Mouse (Mus musculus) gastrocnemius, postnatal 14 days (tissue): Measurements from ENCODE around the gene Retreg1. TPM values are rescaled to one million over a fixed set of nuclear protein-coding genes. Genes with fewer than 3 reads are reported as not detected.

ENCODE experiments used
- DNase-seq: peaks from one replicate; pipeline ENCODE4 v3.0.0; 2021; ENCODE audit warnings: mixed read lengths
- intact Hi-C: fragments of 180-260 bp; cut with DNase I; formaldehyde crosslinking; loops from one replicate; pipeline ENCODE4 v1.15.1; 2025; ENCODE audit warnings: low total_unique reads
- total RNA-seq, 2 experiments: library from RNA; stranded (reverse); gene quantifications; 2 replicates each; pipeline ENCODE4 v1.2.3; 2021

Retreg1 gene
- total RNA-seq, 2 experiments from 2014 or later: 90.8 to 157 TPM

GRCm38 (mm10) chr15:25821981-25822380, 21.0 kb upstream of the Retreg1 start:
- intact Hi-C loops: no loop called here
- DNase-seq: no peak

DNA sequence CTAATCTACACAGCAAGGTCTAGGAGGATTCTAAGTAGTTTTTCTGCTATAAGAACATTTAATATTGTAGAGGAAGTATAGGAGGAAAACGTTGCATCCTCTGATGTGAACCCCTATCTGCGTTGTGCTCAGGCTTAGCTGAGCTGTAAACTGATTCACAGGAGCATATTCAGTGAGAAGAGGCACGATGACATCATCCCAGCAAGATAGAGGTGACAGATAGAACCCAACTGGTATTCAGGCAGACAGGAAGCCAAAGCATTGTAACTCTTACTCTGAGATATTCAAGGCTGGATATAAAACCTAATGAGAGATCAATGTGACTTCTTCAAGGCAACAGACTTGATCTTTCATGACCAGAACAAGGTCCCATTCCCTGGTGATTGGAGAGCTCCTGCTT, 20.3 kb upstream of the Retreg1 start:
- intact Hi-C loops: no loop called here

DNA sequence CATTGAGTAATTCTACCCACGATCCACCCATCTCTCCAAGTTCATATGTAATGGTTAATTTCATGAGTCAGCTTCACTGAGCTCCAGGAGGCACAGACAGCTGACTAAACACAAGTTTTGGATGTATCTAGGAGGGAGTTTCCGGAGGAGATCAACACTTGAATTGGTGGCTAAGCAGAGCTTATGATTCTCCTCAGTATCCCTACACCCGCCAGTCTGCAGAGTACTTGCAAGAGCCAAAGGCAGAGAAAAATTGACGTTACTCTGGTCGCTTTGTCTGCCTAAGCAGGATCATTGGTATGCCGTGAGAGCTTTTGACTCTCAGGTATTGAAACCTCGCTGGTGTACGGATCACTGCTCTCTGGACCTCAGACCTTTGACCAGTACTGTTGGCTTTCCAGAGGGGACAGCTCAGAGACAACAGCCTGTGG, 16.4 kb upstream of the Retreg1 start:
- DNase-seq: no peak
- intact Hi-C loops: no loop called here

More for the DNA sequence above, 20.3 kb upstream of the Retreg1 start:
- no peak for DNase-seq

DNA sequence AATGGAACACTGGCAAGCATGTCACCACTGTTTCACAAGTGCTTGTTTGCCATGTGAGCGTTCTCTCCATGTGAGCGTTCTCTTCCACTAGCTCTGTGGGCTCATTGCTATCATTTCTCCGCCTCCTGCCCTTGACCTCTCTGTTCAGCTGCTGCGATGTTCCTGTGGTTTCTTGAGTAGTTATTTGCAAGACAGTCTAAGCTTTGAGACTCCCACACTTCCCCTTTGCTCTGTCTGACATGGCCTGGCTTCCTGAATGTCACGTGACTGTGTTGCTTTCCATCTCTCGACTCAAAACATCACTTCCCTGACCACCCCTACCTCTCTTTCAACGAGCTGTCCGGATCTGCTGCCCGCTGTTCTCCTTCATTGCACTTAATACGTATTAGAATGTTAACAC, 14.5 kb upstream of the Retreg1 start:
- no peak for DNase-seq
- intact Hi-C loops: no loop called here

DNA sequence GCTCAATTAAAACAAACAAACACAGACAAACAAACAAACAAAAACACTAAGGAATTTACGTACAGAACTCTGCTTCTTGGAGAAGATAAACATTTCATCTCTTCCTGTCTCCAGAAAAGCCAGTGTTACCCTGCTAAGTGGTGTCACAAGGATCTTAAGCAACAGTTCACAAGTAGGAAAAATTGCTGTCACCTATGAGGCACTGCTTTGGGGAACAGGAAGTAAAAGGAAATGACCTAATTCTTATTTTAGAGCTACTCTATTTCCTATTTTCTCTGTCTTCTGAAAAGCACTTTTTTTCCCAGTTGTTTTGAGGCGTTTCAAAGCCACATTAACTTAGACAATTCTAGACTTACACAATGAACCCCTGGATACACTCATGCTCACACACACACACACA, 12.6 kb upstream of the Retreg1 start:
- no peak for DNase-seq
- intact Hi-C loops: no loop called here

GRCm38 (mm10) chr15:25834282-25834681, 8.7 kb upstream of the Retreg1 start:
- intact Hi-C loops: no loop called here
- no peak for DNase-seq

GRCm38 (mm10) chr15:25834920-25835674, 7.9 kb upstream of the Retreg1 start:
- intact Hi-C loops: no loop called here
- DNase-seq: no peak

DNA sequence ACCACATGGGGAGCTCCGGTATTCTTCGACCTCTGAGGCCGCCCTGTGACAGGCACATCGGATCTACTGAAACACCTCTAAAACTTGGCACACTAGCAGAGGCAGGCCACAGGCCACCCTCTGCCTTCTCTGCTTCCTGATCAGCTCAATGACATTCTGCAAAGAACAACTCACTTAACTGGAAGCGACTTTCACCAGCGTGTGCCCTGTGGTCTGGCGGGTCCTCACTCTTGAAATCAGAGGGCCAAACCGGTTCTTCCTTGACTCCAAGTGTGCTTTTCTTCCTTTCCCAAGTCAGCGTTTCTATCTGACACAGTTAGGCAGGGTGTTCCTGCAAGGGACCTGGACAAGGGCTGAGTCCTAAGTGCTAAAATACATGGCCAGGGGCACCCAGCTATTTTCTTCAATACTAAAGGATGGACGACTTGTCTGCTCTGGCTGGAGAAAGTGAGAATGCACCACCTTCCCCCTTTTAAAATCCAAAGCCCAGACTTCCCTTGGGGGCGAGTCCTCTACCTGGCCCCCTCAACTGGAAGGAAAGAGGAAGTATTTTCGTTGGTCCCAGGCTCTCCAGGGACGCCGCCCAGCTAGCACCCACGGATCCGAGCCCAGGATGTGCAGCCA, 406 bp upstream of the Retreg1 start:
- no peak for DNase-seq
- intact Hi-C loops: no loop called here

DNA sequence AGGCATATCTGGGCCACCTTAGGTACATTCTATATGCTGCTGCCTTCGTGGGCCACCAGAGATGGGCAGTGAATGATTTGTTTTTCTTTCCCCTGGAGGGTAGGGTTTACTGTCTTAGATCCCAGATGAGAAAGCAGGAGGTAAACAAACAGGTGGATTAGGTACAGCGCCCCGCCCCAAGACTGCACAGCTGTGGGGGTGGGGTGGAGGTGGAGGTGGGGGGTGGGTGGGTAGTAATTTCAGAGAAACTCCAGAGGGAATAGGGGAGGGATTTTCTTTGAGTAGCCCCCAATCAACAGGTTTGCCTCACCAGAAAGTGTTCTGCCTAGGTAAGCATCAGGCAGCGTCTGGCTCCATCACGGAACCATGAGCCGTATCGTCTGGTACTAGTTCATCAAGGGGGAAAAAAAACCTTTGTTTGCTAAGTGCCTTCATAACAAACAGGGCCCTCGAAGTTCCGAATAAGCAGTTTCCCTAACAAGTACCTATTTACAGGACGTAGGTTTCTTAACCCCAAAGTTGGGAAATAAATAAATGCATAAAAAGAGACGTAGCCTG, 1.1 kb downstream of the Retreg1 start:
- intact Hi-C loops: no loop called here
- no peak for DNase-seq

DNA sequence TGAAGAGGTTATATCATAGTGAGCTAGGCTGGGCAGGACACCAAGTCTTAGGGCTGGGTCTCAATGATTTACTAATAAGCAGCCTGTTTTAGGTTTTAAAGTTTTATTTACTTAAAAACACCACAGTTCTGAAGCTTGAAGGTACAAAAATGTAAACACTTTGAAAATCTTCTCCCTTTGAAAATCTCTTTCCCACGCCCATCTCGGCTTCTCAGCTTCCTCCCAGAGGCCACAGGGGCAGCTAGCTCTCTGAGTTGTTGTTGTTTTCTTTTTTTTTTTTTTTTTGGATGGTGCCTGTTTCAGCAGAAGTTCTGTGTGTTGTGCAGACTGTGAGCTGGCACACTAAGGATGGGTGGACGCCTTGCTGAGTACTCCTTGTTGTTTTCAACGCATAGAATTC, 1.8 kb downstream of the Retreg1 start:
- intact Hi-C loops: no loop called here

DNA sequence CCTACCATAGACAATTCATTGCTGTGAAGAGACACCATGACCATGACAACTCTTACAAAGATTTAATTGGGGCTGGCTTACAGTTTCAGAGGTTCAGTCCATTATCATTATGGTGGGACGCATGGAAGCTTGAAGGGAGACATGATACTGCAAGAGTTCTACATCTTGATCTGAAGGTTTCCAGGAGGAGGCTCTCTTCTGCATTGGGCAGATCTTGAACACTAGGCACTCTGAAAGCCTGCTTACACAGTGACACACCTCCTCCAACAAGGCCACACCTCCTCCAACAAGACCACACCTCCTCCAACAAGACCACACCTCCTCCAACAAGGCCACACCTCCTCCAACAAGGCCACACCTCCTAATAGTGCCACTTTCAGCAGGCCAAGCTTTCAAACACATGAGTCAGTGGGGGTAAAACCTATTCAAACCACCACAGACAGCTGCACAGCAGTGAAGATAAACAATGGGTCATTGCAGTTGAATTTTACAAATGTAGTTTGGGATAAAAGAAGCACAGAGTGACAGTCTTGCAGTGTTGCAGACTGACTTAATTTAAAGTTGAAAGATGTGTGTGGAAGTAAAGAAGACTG, 4.7 kb downstream of the Retreg1 start:
- intact Hi-C loops: no loop called here

More for the DNA sequence above, 1.8 kb downstream of the Retreg1 start:
- no peak for DNase-seq

DNA sequence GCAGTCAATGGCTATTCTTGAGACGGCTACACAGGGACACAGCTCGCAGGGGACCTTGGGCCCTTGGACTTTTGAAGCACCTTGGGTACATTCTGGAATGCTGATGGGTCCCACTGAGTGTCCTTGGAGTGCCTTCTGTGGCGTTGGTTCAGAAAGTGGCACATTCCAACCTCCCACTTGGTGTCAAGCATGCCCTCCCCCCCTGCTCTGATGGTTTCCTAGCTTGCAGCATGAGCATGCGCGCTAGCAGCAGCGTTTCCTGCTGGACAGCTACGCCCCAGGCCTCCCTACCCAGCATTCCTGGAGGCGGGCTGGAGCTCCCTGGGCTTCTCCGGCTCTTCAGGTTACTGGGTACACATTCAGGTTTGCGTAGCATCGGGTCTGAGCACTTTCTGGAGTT, 7.6 kb downstream of the Retreg1 start:
- no peak for DNase-seq
- intact Hi-C loops: no loop called here

More for the DNA sequence above, 4.7 kb downstream of the Retreg1 start:
- DNase-seq: no peak

- no peak for DNase-seq
- intact Hi-C loops: no loop called here
Observed at GRCm38 (mm10) chr15:25854270-25854904, 11.4 kb downstream of the Retreg1 start.

GRCm38 (mm10) chr15:25858611-25859058, 15.7 kb downstream of the Retreg1 start:
- no peak for DNase-seq
- intact Hi-C loops: no loop called here

- intact Hi-C loops: no loop called here
- no peak for DNase-seq
Observed at GRCm38 (mm10) chr15:25859469-25859868, 16.5 kb downstream of the Retreg1 start.

DNA sequence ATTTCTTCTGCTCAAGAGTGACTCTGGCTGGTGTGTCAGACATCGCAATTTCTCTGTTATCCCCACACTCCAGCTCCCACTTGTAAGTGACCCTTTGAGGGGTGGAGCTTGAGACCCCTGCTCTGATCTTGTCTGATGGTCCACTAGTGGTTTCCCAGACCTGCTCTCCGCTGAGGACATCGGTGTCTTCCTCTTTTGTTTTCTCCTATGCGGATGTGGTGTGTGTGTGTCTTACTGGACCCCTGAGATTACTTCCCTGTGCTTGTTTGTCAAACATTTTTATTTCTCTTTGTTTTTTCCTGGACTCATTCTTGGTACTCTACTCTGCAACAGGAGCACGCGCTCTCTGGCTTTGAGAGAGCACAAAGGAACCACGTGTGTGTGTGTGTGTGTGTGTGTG, 18.9 kb downstream of the Retreg1 start:
- no peak for DNase-seq
- intact Hi-C loops: no loop called here

GRCm38 (mm10) chr15:25865605-25866004, 22.6 kb downstream of the Retreg1 start:
- intact Hi-C loops: no loop called here
- DNase-seq: no peak

DNA sequence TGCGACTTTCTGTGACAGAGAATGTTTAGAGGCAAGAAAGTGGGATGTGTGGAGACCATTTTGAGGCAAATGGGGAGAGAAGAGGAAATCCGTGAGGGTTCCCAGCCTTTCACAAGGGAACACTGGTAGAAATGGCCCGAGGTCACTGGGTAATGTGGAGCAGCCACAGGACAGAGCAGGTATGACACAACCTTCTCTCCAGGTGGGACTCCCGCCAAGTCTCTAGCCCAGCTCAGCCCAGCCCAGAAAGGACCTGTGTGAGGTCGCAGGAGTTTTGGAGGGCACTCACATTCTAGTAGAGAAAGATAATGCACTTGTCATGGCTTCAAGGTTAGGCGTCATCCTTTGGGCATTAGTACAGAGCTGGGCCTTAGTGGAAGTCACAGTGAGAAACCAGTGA, 23.1 kb downstream of the Retreg1 start:
- intact Hi-C loops: no loop called here
- no peak for DNase-seq

GRCm38 (mm10) chr15:25869129-25869528, 26.1 kb downstream of the Retreg1 start:
- intact Hi-C loops: no loop called here
- no peak for DNase-seq

DNA sequence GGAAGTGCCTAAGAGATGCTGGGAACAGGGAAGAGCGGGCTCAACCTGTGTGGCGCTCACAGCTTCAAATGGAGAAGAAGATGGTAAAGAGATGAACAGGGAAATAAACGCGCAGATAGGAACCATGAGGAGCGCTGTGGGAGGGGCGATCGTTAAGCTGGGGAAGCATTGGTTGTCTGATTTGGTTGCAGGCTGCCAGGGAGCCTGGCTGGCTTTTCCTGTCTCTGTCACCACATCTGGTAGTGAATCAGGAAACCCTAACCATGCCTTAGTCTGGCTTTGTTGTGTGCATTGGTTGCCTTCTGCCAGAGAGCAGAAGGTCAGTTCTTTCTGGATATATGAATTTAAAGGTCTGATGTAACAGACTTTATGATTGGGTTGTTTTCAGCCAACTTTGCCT, 28.5 kb downstream of the Retreg1 start:
- intact Hi-C loops: no loop called here
- no peak for DNase-seq
